Mouse (Mus musculus) spleen, adult 2 months (tissue): ENCODE results near the gene Gm20518.

Source experiments
- CTCF ChIP-seq: fragments of 200-500 bp; IDR thresholded peaks from 2 replicates; pipeline ENCODE4 v1.5.1; 2011; ENCODE audit warnings: mild to moderate bottlenecking, inconsistent platforms; ENCODE audit not compliant: insufficient read depth, insufficient read length, insufficient replicate concordance; ENCODE audit errors: extremely low read depth
- POLR2A ChIP-seq: fragments of 200-500 bp; IDR thresholded peaks from 2 replicates; pipeline ENCODE4 v1.6.1; 2011; ENCODE audit warnings: low read depth, low read length, inconsistent platforms

DNA sequence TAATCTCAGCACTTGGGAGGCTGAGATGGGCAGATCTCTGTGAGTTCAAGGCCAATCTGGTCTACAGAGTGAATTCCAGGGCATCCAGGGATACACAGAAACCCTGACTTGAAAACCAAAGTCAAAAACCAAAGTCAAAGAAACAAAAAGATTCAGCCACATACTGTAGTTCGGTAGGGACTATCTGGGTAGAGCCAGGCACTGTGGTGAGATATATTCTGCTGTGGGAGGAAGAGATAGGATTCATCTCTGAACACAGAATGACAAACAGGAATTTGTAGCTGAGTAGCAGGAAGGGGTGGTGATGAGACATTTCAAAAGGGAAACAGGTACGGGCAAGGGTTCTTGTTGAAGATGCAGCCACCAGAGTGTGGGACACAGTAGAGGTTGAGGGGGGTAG is 63.2 kb downstream of the Gm20518 start:
- no peak for TF ChIP-seq POLR2A
- TF ChIP-seq CTCF: no peak
